Mouse (Mus musculus): ENCODE measurements around the gene Syndig1l.

Syndig1l gene

GRCm38 (mm10) chr12:84674666-84675526 is 23.7 kb downstream of the Syndig1l start:
- DNase-seq (ENCODE audit: extremely low read depth, low read depth) = no peak

- DNase-seq (ENCODE audit: extremely low read depth, low read depth) = no peak
Measured at GRCm38 (mm10) chr12:84671646-84672045, 27.0 kb downstream of the Syndig1l start.

GRCm38 (mm10) chr12:84670555-84670954 is 28.1 kb downstream of the Syndig1l start:
- DNase-seq (ENCODE audit: extremely low read depth, low read depth) = peak; percentile 62

GRCm38 (mm10) chr12:84653912-84654311 is 44.7 kb downstream of the Syndig1l start:
- DNase-seq (ENCODE audit: extremely low read depth, low read depth) = no peak

GRCm38 (mm10) chr12:84650234-84650633 is 48.4 kb downstream of the Syndig1l start:
- no peak for DNase-seq (ENCODE audit: extremely low read depth, low read depth)

- DNase-seq (ENCODE audit: extremely low read depth, low read depth) = peak; percentile 68
Measured at GRCm38 (mm10) chr12:84640654-84641053, 58.0 kb downstream of the Syndig1l start, which contains the start of gene Vrtn. Gene Vrtn (plus strand): TSS chr12:84641019.

GRCm38 (mm10) chr12:84640253-84640652 is 58.4 kb downstream of the Syndig1l start:
- no peak for DNase-seq (ENCODE audit: extremely low read depth, low read depth)

GRCm38 (mm10) chr12:84631867-84632266 is 66.8 kb downstream of the Syndig1l start:
- no peak for DNase-seq (ENCODE audit: extremely low read depth, low read depth)
